Mouse (Mus musculus) kidney, adult 2 months (tissue): ENCODE measurements around the gene Wdtc1.

ENCODE experiments used
- CTCF ChIP-seq: fragments of 200-500 bp; conservative IDR thresholded peaks from 2 replicates; pipeline ENCODE4 v1.5.1; 2011; ENCODE audit warnings: low read depth, mild to moderate bottlenecking, control low read depth, low read length, moderate library complexity, mixed read lengths; ENCODE audit not compliant: insufficient read depth, insufficient read length
- POLR2A ChIP-seq: fragments of 200-500 bp; IDR thresholded peaks from one replicate; pipeline ENCODE4 v1.6.1; 2011; ENCODE audit warnings: low read depth, low read length, control low read depth

DNA sequence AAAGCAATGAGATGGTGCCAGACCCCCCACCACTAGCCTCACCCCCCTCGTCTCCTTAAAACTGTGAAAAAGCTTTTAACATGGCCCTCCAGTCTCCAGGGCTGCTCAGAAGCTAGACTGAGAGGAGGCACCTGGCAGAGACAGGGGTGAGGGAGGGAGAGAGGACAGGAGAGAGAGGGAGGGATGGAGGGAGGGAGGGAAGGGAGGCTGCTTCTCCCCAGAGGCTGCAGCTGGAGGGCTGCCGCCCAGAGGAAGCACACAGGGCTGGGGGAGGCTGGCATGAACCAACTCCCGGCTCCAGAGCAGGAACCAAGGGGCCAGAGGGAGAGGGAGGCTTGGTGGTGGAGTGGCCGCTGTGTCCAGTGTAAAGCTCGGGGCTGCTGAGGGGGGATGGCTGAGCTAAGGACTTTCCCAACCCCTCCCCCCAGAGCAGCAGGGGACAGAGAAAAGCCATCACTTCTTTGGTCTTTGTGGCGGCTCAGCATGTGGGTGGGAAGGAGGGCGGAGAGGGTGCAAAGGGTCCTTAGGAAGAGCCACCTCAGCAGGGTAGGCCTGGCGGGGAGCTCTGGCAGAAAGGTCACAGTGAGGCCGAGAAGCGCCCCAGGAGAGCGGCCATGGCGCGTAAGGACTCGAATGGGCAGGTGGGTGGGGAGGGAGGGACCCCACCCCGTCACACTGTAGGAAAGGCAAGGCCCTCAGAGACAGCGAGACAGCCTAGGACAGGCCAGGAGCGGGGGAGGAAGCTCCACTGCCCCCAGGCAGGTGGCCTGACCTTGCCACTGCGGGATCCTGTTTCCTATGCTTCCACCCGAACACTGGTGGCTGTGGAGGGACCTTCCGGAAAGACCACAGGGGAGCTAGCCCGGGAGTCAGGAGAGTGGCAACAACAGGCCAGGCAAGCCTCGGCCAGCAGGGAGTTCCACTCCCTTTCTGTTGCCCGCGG is 60.1 kb downstream of the Wdtc1 start:
- TF ChIP-seq POLR2A = no peak
- no peak for TF ChIP-seq CTCF
